Mouse (Mus musculus): Measurements from ENCODE around the gene Olfr12. TPM values are rescaled to one million over a fixed set of nuclear protein-coding genes. Genes with fewer than 3 reads are reported as not detected.

Gene Olfr12
- not detected for polyA plus RNA-seq (2017; shearing (Covaris generic))

DNA sequence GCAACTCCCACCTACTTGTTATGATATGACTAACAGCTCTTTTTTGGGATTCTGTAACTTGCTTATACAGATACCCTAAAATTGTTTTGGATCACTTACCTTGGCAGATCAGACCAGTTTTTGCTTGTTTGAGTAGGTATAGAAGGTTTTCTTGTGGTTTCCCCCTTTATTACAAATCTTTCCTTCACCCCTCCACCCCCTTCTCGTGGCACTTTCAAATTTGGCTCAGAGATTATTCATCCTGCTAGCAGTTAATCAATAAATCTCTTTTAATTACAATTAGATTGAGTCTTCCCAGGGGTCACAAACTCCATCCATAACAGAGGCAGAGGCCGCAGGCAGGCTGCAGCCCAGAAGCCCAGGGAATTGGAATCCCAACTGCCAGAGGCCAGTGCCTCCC is at the start of gene Olfr12:
TSS of gene Olfr12 (plus strand) at position 301 of the 400 bp plus-strand sequence.
- ATAC-seq = no peak

DNA sequence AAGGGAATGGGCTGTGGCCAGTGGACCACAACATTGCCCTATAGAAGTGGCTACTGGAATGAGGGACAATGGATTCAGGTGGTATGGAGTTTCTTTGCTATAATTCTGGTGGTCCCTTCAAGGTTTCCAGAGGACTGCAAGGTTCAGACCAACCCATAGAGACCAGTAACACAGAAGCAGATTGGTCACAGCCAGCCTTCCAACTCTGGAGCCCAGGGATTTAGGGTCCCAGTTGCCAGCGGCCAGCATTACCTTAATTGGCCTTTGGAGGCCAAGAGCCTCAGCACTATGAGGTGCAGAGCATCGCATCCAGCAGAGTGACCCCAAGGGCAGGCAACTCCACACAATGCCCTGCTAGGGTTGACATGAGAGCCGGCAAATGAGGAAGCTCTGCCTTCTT is 46.6 kb upstream of the Olfr12 start, which contains the start of gene Olfr1413:
TSS of gene Olfr1413 (plus strand) at position 301 of the 400 bp plus-strand sequence.
- ATAC-seq = no peak

DNA sequence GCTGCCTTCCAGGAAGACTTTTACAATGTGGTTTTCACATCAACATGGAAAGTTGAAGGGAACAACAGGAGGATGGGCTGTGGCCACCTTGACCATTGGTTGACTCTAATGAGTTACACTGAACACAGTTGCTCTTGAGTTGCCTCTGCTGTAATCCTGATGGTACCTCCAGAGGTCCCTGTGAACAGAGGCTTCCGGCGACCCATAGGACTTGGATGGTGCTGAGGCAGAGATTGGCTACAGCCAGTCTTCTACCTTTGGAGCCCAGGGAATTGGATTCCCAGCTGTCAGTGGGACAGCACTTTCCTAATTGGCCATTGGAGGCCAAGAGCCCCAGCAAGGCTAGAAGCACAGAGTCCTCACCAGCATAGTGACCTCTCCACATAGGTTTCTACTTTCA is 32.1 kb upstream of the Olfr12 start, which contains the start of gene Olfr1412:
TSS of gene Olfr1412 (plus strand) at position 301 of the 400 bp plus-strand sequence.
- no peak for ATAC-seq

DNA sequence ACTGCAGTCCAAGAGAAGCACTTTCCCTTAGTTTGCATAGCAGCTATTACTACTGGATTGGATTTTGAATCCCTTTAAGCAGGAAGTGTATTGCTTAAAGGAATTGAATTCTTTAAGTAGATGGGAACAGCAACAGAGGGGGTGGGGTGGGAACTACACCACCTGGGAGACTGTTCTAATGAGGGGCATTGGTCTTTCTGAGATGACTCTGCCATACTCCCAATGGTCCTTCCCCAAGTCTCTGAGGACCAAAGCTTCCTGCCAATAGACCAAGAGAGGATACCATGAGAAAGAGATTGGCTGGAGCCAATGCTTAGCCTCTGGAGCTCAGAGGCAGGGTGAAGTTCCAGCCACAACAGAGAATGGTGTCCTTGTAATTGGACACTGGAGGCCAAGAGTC is 23.5 kb upstream of the Olfr12 start, which contains the start of gene Olfr1411:
TSS of gene Olfr1411 (plus strand) at position 301 of the 400 bp plus-strand sequence.
- no peak for ATAC-seq

DNA sequence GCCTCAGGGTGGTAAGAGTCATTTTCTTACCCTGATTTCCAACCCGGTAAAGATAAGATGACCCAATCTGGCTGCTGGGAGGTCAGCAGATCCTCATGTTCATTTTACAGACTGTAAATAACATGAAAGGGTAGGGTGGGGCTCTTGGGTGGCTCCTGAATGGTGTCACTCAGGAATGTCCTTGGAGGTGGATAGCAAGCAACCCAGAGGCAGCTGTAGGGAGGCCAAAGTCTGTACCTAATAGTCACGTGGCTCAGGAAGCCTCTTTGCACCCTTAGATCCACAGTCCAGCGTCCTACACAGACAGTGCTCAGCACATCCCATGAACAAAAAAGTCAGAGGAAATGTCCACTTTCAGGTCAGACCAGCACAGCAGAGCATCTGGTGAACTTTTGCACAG is 21.6 kb upstream of the Olfr12 start:
- ATAC-seq = no peak

DNA sequence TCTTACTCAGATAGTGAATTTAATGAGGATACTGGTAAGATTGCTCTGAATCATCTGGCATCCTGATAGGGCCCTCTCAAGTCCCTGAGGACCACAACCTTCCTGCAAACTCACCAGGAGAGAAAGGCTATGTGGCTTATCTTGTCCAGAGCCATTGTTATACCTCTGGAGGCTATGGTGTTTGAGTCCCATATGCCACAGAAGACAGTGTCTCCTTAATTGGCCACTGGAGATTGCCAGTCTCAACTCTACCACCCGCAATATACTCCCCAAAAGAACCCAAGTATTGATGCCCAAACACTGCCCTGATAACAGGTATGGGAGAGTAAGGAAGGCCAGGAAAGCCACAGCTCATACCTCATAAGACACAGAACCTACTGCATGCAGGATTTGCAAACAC is 12.1 kb upstream of the Olfr12 start, which contains the start of gene Olfr1410:
TSS of gene Olfr1410 (plus strand) at position 301 of the 400 bp plus-strand sequence.
- no peak for ATAC-seq

DNA sequence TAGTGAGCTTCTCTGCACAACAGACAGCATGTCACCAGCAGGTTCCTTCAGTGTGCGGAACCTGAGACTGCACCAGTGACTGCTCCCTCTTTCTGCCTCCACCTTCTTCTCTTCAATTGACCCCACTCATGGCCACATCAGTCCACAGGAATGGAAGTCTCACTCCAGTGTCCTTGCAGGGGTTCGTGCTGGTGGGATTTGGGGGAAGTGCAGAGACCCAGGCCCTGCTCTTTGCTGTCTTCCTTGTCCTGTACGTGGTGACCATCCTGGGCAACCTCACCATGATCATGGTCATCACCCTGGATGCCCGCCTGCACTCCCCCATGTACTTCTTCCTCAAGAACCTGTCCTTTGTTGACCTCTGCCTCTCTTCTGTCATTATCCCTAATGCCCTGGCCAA is 9.9 kb upstream of the Olfr12 start:
- no peak for ATAC-seq

DNA sequence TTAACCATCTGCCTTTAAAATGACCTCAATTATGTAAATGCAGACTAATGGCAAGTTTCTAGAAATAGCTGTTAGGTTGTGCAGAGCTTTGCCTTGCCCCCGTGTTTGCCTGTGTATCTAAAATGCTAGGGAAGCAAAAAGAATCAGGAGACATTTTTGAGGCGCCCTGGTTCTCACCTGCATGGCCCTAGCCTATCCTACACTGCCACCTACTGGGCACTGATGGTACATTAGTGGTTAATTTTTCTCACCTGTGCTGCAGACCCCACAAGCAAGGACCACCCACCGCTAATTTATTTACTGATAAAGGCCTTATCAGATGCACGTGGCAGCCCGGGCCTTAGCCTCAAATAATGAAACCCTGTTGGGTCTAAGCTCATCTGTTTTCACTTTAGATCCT is 6.6 kb upstream of the Olfr12 start:
- ATAC-seq = peak; percentile 57

DNA sequence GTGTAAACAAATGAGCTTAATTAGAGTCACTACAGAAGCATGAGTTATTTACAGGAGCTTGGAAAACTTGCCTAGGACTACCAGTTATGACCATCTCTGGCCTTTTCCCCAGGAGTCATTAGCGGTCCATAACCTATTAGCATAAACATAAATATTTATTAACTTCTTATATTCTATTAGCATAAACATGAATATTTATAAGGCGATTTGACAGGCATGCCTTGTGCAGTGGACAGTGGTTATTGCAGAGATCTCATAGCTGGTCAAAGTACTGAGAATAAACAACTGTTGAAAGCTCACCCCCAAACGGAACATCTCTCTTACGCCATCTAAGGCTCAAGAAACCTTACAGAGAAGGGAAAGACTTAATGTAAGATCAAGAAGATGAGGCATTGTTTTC is 4.4 kb upstream of the Olfr12 start:
- no peak for ATAC-seq

DNA sequence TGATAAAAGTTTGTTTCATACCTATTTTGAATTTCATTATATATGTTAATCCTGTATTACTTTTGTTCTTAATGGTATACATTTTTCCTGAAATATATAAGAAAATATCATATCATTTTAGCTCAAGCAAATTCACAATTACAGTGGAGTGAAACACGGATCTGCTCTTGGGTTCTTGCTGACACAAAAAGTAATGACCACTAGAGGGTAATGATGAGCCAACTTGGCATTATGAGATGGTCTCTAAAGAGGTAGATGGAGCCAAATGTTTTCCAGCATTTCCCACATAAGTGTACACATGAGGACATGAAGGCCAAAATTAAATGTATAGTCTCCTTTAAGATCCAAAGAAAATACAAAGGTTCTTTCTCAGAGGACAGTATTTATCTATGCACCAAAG is 3.1 kb upstream of the Olfr12 start:
- no peak for ATAC-seq

DNA sequence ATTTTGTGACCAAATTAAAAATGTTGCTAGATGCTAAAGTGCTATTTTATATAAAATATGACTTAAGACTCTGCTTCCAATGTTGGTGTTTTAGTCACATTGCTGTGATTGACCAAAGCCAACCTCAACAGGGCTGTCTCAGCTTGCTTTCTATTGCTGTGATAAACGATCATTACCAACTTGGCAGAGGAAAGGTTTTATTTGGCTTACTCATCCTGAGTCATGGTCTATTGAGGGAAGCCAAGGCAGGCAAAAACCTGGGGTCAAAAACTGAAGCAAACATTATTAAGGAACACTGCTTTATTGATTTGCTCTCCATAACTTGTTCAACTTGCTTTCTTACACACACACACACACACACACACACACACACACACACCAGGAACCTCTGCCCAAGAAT is 1.5 kb upstream of the Olfr12 start:
- no peak for ATAC-seq

DNA sequence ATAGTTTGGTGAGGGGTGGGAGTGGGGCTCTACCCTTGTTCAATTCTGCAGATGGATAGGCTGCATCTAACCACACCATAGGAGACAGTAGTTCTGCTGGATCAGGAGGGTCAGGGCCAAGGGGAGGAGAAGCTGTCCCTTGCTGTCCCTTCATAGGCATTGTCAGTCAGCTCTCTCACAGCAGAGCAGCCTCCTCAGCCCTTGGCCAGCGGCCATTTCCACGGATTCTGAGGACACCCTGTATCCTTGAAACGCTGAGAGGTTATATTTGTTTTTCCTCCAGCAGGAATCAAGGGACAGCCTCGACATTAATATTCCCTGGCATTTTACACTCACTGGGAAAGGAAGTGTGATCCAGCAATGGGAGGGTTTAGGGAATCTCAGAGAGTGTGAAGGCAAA is 772 bp downstream of the Olfr12 start:
- ATAC-seq = no peak

DNA sequence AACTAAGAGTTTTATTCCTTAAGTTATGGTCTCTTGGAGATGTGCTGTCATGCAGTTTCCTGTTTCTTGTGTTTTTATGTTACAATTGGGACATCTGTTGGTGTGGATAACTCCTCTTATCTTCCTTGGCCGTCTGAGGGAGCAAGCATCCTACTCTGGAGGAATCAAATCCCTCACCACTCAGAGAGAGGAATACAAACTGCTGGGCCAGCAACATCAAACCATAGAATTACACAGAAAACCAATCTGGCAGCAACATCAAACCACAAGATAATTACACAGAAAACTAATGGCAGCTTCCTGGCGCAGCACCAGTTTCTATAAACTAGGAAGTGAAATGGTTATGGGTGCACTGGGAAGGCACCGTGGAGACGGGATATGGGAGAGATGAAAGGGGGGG is 10.6 kb downstream of the Olfr12 start:
- no peak for ATAC-seq

DNA sequence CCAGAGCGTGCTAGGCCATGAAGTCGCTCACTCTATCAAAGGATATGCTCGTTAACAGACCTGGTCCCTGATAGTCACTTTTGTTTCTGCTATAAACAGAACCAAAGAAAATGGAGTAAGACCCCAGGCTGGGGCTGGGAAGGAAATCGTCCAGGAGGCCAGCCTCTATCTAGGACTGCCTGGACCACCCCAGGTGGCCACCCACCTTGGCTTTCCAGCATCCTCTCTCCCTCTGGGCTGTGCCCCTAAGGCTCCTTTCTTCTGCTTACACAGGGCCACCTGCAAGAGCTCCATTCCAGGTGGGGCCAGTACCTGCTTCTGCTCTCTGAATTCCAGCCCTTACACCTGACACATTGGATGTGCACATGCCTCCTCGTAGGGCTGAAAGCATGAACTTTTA is 14.6 kb downstream of the Olfr12 start:
- ATAC-seq = no peak

DNA sequence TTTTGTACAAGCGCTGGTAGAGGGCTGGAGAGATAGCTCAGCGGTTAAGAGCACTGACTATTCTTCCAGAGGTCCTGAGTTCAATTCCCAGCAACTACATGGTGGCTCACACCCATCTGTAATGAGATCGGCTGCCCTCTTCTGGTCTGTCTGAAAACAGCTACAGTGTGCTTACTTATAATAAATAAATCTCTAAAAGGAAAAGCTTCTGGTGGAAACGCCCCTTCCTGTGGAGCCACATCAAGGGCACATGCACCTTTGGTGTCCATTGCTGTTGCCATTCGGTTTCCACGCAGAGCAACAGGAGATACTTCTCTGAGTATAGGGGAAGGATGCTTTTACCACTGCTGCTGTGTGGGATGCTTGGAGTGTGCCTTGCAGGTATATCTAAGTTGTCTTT is 15.4 kb downstream of the Olfr12 start:
- peak; percentile 80 for ATAC-seq

DNA sequence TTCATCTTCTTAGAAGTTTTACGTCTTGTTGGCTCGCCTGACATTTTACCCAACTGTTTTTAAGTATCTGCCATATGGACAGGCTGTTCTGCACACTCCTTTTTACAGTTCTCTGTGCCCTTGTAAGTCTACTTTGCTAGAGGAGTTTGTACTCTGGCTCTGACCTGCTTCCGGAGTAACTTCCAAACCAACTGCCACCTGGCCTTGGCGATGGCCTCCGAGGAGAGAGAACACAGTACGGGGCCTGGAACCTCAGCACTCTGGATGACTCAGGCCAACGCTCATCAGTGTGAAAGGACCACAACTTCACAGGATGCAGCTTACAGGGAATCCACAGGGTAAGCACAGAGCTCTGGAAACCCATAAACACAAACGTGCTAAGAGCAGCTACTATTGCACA is 16.1 kb downstream of the Olfr12 start:
- no peak for ATAC-seq

DNA sequence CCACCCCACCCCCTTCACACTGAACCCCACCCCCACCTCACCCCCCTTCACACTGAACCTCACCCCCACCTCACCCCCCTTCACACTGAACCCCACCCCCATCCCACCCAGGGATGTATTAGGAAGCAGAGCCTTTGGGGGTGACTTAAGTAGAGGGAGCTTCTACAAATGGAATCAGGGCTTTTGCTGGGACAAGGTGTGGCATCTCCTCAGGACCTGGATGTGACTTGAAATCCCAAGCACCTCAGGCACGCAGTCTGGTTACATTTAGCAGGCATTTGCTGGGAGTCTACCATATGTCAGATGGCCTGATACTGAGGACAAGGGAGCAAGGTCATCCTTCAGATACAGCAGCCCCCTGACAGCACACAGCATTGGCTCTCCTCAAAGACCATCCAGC is 17.0 kb downstream of the Olfr12 start:
- no peak for ATAC-seq

DNA sequence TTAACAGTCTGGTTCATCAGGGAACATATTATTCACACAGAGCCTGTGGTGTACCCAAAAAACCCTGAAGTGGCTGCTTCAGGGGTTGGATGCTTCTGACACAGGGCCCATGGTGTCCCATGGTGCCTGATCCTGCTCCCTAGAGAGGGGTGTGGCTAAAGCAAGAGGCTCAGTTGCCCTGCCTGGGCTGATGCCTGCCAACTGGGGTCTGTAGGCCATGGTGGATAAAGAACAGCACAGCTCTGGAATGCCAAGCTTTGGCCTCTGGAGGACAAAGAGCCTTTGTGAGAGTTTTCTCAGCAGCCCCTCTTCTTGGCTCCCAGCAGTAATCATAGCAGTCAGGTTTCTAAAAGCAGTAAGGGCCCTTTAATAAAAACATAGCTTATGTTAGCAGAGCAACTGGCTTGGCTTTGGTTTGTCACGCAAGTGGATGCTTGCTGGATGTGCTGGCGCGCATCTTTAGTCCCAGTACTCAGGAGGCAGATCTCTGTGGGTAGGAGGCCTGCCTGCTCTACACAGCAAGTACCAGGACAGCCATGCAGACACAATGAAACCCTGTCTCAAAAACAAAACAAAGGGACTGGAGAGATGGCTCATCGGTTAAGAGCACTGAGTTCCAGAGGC is 17.5 kb downstream of the Olfr12 start:
- no peak for ATAC-seq

DNA sequence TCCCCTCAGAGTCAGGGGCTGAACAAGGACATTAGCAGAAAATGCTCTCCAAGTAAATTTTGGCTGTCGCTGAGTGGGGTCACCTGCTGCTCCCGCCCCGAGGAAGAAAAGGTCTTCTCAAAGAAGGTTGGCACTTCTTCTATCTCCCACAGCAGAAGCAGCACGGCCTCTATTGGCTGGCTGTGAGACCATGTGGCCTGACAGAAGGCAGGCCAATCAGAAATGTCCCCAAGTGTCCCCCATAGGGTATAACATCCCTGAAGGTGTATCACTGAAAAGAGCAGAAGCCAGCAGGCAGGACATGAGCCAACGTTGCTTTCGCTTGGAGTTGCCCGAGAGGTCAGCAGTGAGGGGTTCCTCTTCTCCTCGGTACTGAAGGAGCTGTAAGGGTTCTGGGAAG is 18.4 kb downstream of the Olfr12 start:
- no peak for ATAC-seq

DNA sequence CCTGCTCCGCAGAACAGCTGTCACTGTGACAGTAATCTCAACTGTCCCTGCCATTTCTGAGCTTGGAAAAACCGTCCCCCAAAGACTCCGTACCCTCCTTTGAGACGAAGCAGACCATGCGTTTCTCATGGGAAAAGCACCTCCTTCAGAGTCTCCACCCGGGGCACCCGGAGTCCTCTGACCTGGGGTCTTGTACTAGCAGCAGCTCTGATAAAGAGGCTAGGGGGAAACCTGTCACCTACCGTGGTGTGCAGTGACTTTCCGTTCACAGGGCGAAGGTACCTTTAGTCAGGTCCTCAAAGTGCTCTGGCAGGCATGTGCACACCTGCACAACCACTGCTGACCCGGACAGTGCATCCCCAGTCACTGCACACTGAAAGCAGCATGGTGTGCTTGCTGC is 19.1 kb downstream of the Olfr12 start:
- no peak for ATAC-seq

DNA sequence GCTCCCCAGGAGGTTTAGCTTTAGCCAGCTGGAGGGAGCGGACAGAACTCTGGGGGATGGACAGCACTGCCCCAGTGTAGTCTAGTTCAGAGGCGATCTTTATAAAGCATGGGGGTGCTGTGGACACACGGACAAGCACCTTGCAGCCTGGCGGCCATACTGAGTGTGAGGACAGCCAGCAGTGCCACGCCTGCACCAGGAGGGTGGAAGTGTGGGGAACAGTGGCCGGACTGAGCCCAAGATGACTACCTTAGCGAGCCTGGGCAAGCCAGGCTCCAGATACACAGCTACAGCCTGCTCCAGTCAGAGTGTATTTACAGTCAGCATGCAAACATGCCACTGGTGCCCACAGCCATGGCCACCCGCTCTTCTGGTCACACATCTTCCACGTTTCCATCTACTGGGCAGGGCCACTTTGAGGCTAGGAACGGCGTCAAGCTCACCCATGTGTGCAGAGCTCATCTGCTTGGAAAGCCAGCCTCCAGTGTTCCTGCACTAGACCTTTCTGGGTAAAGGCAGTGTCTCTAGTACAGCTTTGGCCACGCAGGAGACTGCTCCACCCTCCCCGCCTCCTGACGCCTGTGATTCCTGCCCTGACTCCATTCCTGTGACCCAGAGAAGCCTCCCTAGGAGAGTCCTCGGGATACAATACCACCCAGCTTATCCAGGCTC is 20.0 kb downstream of the Olfr12 start:
- ATAC-seq = no peak

DNA sequence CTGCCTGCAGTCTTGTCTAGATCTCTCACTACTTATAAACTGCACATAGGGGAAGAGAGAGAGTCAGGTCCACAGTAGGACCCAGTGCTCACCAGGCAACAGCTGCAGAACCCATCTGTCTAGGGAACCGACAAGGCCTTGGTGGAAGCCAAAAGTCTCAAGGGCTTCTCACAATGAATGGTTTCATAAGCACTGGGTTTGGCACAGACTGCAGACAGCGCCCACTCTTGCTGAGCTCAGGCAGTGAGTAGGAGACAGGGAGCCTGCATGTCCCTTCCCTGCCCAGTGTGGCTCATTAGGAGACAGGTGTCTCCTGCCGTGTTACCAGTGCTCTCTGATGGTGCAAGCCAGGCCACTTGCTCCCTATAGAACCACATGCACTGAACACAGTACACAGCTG is 20.6 kb downstream of the Olfr12 start:
- no peak for ATAC-seq

DNA sequence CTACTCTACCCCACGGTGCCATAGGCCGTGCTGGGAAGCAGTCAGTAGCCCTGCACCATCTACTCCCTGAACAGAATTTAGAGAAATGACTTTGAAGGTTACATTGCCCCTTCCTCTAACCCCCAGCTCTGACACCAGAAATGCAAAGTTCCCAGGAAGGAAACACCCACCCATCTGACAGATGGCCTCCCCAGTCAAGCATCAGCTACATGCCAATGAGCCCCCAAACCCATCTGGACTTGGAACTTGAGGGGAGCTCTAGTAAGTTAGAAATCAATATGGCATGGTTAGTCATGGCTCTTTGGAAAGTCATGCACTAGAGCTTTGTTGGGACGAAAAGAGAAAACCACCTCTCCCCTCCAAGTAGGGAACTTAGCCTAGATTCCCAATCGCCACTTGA is 21.1 kb downstream of the Olfr12 start:
- ATAC-seq = no peak

DNA sequence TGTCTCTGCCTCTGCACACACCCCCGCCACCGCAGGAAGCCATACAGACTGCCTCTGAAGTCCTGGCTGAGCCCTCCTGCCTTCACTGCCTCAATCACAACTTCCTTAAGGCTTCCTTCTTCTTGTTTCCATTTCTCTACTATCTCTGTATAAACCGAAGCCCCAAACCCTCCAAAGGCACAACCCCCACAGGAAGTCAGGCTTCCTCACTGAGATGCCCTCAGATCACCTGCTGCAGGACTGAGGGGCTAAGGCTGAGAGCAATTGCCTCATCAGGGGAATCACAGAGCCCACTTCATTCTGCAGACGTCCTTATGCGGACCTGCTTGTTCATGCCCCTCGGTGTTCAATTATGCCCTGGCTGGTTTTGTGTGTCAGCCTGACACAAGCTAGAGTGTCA is 22.8 kb downstream of the Olfr12 start:
- peak; percentile 24 for ATAC-seq
